Mouse (Mus musculus): ENCODE measurements around the gene Lrrc72.
"Not testable (repeated sequence)": the region's sequence is repeated elsewhere in the genome, so short reads cannot be mapped to it uniquely, and the experiment has no call there.

Gene Lrrc72

GRCm38 (mm10) chr12:36253298-36253697, at the start of gene Lrrc72:
Gene Lrrc72 (minus strand): TSS chr12:36253398.
- in situ Hi-C loops (cut with MboI, MseI): no loop called here

GRCm38 (mm10) chr12:36302326-36302725, 49.1 kb upstream of the Lrrc72 start:
- in situ Hi-C loops (cut with MboI, MseI): no loop called here

- in situ Hi-C loops (cut with MboI, MseI): no loop called here
These were observed 38.1 kb upstream of the Lrrc72 start for GRCm38 (mm10) chr12:36291346-36291745.

GRCm38 (mm10) chr12:36290465-36290864, 37.3 kb upstream of the Lrrc72 start:
- in situ Hi-C loops (cut with MboI, MseI): no loop called here

GRCm38 (mm10) chr12:36289634-36290033, 36.4 kb upstream of the Lrrc72 start:
- in situ Hi-C loops (cut with MboI, MseI): no loop called here

GRCm38 (mm10) chr12:36274823-36275222, 21.6 kb upstream of the Lrrc72 start:
- in situ Hi-C loops (cut with MboI, MseI): no loop called here

GRCm38 (mm10) chr12:36267670-36268246, 14.6 kb upstream of the Lrrc72 start:
- in situ Hi-C loops (cut with MboI, MseI): no loop called here

- in situ Hi-C loops (cut with MboI, MseI): no loop called here
These were observed 9.0 kb upstream of the Lrrc72 start for GRCm38 (mm10) chr12:36262116-36262721.

- in situ Hi-C loops (cut with MboI, MseI): no loop called here
These were observed 2.2 kb upstream of the Lrrc72 start for GRCm38 (mm10) chr12:36255413-36255812.

GRCm38 (mm10) chr12:36241171-36241570, 12.0 kb downstream of the Lrrc72 start:
- in situ Hi-C loops (cut with MboI, MseI): loop anchor here (5.0 kb wide), 1 partner anchor 141 kb away; the partner anchor contains the start of genes D630036H23Rik and Ispd

- in situ Hi-C loops (cut with MboI, MseI): no loop called here
These were observed 21.8 kb downstream of the Lrrc72 start for GRCm38 (mm10) chr12:36231386-36231785.

GRCm38 (mm10) chr12:36224392-36224791, 28.8 kb downstream of the Lrrc72 start:
- in situ Hi-C loops (cut with MboI, MseI): no loop called here

- in situ Hi-C loops (cut with MboI, MseI): loop anchor here (10.0 kb wide), 2 partner anchors 458 to 488 kb away; no protein-coding TSS in a partner anchor
These were observed 36.3 kb downstream of the Lrrc72 start for GRCm38 (mm10) chr12:36216905-36217304.

- in situ Hi-C loops (cut with MboI, MseI): loop anchor here (10.0 kb wide), 2 partner anchors 459 to 489 kb away; no protein-coding TSS in a partner anchor
These were observed 37.0 kb downstream of the Lrrc72 start for GRCm38 (mm10) chr12:36216230-36216629.

- in situ Hi-C loops (cut with MboI, MseI): loop anchor here (10.0 kb wide), 2 partner anchors 460 to 490 kb away; no protein-coding TSS in a partner anchor
These were observed 38.1 kb downstream of the Lrrc72 start for GRCm38 (mm10) chr12:36215149-36215480.

GRCm38 (mm10) chr12:36214389-36215148, 38.6 kb downstream of the Lrrc72 start:
- in situ Hi-C loops (cut with MboI, MseI): loop anchor here (10.0 kb wide), 2 partner anchors 460 to 490 kb away; no protein-coding TSS in a partner anchor

- in situ Hi-C loops (cut with MboI, MseI): loop anchor here (10.0 kb wide), 2 partner anchors 465 to 495 kb away; no protein-coding TSS in a partner anchor
These were observed 43.1 kb downstream of the Lrrc72 start for GRCm38 (mm10) chr12:36210096-36210495.

GRCm38 (mm10) chr12:36208456-36208855, 44.7 kb downstream of the Lrrc72 start:
- in situ Hi-C loops (cut with MboI, MseI): no loop called here

GRCm38 (mm10) chr12:36207800-36208148, 45.4 kb downstream of the Lrrc72 start:
- in situ Hi-C loops (cut with MboI, MseI): no loop called here

- in situ Hi-C loops (cut with MboI, MseI): no loop called here
These were observed 46.0 kb downstream of the Lrrc72 start for GRCm38 (mm10) chr12:36207072-36207799.

GRCm38 (mm10) chr12:36205579-36206119, 47.5 kb downstream of the Lrrc72 start:
- in situ Hi-C loops (cut with MboI, MseI): not testable (repeated sequence)

All from T-helper 1 cell (primary cell).